Mouse (Mus musculus): ENCODE measurements around the gene Pcsk4.

GRCm38 (mm10) chr10:80295618-80296425 lies 33.5 kb downstream of the Pcsk4 start, which contains the start of gene Apc2:
- TF ChIP-seq GATA1 (IDR thresholded peaks at IDR 0.05; ENCODE audit: borderline replicate concordance, low read length) (no peak), FLI1 (IDR thresholded peaks at IDR 0.05; ENCODE audit: low read length) (no peak)

All from megakaryocyte, embryonic 14.5 days (primary cell).